Mouse (Mus musculus): Measurements from ENCODE around the gene Olfr611.

- TF ChIP-seq CTCF (IDR thresholded peaks at IDR 0.05; ENCODE audit: borderline replicate concordance, insufficient read depth, low read depth, low read length) = no peak
- TF ChIP-seq POLR2A (IDR thresholded peaks at IDR 0.05; ENCODE audit: borderline replicate concordance, insufficient read depth, low read length) = no peak
Observed at GRCm38 (mm10) chr7:103469577-103469976, 51.1 kb downstream of the Olfr611 start, which contains the start of gene Olfr608.
